Mouse (Mus musculus): ENCODE measurements around the gene Abcc5. TPM values are rescaled to one million over a fixed set of nuclear protein-coding genes. Genes with fewer than 3 reads are reported as not detected.

The Abcc5 gene
- total RNA-seq, 2 experiments from 2014 or later = 182 to 183 TPM

DNA sequence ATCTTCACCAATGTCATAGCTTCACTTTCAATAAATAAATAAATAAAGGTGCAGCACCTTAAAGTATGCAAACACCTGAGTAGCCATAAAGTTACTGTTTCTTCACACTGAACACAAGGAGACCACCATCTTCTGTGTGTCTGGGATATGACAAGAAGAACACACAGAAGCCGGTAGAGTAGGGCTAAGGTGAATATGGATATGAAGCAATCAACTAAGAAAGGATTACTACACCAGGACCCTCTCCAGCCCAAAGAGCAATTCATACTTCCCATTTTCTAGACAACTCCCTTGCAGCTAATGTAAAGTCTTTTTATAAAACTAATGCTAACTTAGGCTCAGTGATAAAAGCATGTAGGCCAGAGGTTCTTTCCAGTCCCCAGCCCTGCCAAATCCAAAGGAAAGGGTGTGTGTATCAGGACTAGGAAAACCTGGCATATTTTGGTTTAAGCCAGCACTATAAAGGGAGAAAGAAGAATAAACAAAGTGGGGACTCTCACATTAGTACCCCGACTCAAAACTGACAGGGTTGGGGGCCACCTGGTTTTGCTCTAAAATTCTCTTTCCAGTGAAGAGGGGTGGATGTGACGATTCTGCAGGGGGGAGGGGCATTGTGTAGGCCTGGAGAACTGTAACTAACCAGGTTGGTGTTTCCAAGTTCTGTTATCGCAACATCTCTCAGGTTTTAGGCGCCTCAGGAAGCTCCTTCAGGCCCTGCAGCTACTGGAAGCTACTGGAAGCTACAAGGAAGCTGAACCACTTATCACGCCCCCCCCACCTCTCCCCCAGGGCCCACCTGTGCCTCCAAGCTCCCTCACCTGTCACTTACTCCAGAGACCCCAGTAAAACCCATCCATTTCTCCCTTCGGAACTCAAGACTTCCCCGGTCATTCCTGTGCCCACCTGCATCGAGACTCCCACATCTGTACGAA lies 1.2 kb downstream of the Abcc5 start:
- intact Hi-C loops (cut with DNase I) = no loop called here
- peak in 1 of 2 experiments; percentile 45 for DNase-seq (ENCODE audit: extremely low spot score in 1 of 2, low spot score in 2 of 2)

DNA sequence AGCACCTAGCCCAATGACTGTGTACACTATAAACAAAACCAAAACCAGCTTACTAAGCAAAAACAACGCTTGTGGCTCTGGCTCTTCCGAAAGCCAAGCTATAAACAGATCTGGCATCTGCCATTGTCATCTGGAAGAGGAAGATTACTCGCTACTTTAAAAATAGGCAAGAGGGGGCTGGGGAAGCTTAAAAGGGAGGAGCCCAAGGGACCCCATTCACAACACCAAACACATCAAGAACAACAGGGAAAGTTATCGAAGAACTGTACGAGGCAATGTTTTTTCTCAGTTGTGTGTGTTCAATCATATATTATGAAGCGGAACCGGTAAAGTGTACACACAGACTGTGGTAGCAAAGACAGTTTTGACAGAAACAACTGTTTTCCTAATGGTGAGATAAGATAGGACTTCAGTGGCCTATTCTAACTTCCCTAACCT lies 1.9 kb downstream of the Abcc5 start:
- intact Hi-C loops (cut with DNase I) = no loop called here
- DNase-seq (ENCODE audit: extremely low spot score in 1 of 2, low spot score in 2 of 2) = no peak

DNA sequence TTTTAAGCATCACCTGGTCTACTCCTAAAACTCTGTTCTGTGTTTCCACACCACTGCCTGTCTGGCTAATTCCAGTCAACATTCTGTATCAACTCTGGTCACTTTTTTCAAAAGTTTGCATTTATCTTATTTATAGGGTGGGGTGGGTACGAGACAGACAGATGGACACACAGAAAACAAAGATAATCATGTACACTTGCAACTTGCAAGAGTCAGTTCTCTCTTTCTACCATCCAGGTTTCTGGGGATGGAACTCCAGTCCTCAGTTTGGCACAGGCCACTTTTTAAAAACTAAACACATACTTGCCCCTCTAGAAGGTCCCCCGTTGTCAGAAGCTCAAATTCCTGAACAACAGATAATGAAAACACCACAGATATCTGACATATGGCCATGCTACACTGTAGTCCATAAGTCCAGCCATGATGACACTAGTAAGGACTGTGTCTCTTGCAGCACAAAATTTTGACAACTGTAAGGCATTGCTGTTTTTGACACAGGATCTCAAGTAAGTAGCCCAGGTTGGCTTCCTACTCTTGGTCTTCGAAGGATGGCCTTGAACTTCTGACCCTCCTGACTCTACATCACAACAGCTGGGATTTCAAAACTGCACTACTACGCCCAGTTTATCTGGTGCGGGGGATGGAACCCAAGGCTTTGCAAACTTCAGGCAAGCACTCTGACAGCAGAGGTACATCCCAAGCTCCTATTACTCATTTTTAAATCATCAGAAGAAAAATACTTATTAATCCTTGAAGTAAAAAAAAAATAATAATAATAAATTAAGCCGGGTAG lies 3.1 kb downstream of the Abcc5 start:
- intact Hi-C loops (cut with DNase I) = no loop called here
- no peak for DNase-seq (ENCODE audit: extremely low spot score in 1 of 2, low spot score in 2 of 2)

DNA sequence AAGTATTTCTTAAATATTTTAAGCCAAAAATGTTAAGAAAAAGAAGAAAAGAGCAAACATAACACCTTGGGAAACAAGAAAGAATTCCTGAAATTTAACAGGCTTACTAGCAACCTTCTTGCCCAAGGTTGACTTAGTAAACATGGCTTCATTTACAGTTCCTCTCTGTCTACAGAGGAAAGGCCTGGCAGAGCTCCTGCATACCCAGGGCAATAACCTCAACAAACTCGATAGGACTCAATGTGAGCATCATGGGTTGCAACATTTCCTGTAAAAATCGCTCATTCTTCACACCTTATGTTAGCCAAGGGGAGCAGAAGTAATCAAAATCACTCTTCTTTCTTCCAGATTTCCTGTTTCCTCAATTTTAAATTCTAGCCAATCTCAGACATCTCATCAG lies 8.1 kb downstream of the Abcc5 start:
- no peak for DNase-seq (ENCODE audit: extremely low spot score in 1 of 2, low spot score in 2 of 2)
- intact Hi-C loops (cut with DNase I) = no loop called here

DNA sequence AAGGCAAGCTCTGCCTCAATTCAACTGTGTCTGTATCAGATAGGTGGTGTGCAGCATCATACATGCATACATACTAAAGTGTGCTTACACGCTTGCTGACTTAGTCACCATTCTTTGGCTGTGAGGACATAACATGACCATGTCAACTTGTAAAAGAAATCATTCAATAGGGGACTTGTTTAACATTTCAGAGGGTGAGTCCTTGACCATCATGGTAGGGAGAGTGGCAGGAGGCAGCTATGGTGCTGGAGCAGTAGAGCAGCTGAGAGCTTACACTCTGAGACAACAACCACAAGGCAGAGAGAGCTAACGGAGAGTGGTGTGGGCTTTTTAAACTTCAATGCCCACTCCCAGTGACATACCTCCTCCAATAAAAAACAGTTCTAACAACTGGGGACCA lies 9.9 kb downstream of the Abcc5 start:
- no peak for DNase-seq (ENCODE audit: extremely low spot score in 1 of 2, low spot score in 2 of 2)
- intact Hi-C loops (cut with DNase I) = no loop called here

DNA sequence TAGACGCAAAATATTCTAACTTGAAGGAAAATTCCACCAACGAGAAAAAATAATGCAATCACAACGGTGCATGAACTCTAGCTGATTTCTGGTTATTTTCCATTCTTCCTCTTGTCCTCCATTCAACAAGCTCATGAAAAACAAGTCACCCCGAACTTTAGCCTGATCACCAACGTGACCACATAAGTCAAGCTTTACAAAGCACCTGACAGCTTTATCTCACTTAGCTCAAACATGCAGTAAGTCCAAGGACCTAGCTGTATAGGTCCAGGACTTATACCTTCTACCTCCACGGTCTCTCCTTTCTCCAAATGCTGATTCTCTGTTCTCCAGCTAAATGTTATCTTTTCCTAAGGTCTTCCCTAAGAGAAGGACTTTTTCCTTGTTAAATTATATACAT lies 10.4 kb downstream of the Abcc5 start:
- DNase-seq (ENCODE audit: extremely low spot score in 1 of 2, low spot score in 2 of 2) = no peak
- intact Hi-C loops (cut with DNase I) = no loop called here

DNA sequence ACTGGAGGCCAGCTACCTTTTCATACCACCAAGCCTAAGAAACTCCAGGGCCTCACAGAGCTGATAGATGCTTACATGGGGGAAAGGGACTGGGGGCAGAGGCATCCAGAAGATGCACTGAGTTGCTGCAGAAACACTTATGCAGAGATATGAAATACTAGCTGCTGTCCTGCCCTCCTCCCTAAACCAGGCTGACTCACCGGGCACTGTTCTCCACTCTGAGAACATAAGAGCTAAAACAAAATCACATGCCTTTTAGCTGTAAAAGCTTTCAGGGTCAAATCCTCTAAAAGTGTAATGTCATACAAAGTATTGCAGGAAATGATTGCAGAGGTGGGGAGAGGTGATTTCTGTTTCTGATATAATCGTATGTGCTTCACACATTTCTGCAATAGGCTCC lies 11.0 kb downstream of the Abcc5 start:
- DNase-seq (ENCODE audit: extremely low spot score in 1 of 2, low spot score in 2 of 2) = no peak
- intact Hi-C loops (cut with DNase I) = no loop called here

DNA sequence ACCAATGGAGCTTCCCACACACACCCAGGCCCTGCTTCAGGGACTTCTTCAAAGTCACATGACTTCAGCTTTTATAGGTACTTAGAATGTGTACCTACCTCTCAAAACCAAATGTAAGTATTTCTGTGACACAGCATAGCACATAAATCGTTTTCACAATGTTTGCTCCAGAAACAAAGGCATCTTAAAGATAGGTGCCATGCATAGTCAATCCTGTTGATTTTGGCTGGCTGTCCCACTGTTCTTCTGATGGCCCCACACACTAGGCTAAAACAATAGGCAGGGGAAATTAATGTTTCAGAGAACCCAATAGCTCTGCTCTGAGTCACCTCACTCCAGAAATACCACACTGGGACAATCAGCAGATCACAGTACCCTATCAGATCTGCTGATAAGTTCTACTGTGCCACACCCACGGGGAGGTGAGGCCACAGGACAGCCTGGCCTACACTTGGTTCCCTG lies 12.3 kb downstream of the Abcc5 start:
- intact Hi-C loops (cut with DNase I) = no loop called here

DNA sequence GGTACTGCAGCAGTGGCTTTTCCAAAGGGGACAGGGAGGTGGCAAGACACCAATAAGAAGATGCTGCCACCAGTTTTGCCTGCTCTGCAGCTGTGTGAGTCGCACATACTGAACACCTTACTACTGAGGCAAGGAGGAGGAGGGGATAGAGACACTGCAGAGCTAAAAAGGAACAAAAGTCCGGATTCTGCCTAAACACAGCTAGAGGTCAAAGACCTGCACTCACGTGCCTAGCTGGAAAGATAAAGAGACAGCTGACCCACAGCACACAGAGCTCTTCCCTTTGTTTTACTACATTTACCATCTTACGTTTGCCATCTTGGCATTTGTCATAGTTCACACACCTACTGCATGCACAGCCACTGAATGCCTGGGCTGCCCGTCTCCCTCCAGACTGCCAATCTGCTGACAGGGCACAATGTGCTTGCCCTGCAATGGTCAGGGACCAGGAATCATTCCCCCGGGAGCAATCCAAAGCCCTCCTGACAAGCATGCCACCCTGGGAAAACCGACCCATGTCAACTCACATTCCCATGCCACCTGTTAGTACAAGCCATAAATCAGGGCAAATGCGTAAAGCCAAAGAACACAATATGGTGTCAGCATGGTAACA lies 14.1 kb downstream of the Abcc5 start:
- intact Hi-C loops (cut with DNase I) = no loop called here
- DNase-seq (ENCODE audit: extremely low spot score in 1 of 2, low spot score in 2 of 2) = no peak

More for the DNA sequence above, 12.3 kb downstream of the Abcc5 start:
- DNase-seq (ENCODE audit: extremely low spot score in 1 of 2, low spot score in 2 of 2) = no peak

DNA sequence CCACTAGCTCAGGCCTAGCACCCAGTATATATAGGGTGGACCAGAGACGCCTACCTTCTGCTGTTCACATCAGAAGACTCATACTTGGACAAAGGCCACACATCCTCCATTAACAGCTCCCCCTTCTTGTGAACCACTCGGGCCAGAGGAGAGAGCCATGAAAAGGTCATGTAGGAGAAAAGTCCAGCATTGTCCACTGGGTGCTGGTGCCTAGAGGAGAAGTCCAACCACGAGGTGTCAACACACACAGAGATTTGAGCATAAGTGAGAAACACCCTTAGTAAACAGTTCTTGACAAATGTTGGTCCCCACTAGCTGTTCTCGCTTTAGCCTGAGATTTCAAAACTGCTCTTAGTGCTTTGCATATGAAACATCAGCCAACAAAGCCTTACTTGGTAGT lies 20.9 kb downstream of the Abcc5 start:
- intact Hi-C loops (cut with DNase I) = no loop called here
- DNase-seq (ENCODE audit: extremely low spot score in 1 of 2, low spot score in 2 of 2) = no peak

DNA sequence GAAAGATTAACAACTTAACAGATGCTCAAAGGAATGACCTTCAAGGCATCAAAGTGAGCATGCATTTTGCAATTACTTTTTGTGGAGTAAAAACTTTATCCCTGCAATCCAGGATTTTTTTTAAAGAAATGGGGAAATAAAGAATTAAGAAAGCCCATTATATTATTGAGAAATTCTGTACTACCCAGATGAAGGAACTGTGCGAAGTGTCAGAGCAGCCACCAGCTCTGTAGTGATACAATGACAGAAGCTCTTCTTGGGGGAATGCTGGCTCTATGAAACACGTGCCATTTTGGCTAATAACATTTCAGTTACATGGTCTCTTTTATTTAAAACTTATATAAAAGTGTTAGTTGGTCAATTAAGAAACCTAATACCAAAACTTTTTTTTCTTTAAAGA lies 22.9 kb downstream of the Abcc5 start:
- DNase-seq (ENCODE audit: extremely low spot score in 1 of 2, low spot score in 2 of 2) = no peak
- intact Hi-C loops (cut with DNase I) = no loop called here

DNA sequence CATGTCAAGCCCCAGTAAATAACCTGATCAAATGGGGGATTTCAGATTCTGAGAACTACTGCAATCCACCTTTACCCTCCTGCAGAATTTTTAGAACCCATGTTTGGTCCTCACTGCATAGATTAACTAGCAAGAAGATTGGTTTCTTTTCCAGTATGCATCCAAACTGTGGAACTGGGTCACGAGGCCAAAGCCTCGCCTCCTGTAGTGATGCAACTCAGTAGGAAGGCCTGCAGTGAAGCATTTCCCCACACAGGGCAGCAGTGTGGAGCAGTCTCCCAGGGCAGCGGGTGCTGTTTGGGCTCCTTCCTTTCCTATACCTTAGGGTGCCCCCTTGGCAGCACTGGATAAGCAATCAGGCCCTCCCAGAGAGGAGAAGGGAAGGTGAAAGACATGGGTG lies 24.6 kb downstream of the Abcc5 start:
- intact Hi-C loops (cut with DNase I) = no loop called here
- no peak for DNase-seq (ENCODE audit: extremely low spot score in 1 of 2, low spot score in 2 of 2)

DNA sequence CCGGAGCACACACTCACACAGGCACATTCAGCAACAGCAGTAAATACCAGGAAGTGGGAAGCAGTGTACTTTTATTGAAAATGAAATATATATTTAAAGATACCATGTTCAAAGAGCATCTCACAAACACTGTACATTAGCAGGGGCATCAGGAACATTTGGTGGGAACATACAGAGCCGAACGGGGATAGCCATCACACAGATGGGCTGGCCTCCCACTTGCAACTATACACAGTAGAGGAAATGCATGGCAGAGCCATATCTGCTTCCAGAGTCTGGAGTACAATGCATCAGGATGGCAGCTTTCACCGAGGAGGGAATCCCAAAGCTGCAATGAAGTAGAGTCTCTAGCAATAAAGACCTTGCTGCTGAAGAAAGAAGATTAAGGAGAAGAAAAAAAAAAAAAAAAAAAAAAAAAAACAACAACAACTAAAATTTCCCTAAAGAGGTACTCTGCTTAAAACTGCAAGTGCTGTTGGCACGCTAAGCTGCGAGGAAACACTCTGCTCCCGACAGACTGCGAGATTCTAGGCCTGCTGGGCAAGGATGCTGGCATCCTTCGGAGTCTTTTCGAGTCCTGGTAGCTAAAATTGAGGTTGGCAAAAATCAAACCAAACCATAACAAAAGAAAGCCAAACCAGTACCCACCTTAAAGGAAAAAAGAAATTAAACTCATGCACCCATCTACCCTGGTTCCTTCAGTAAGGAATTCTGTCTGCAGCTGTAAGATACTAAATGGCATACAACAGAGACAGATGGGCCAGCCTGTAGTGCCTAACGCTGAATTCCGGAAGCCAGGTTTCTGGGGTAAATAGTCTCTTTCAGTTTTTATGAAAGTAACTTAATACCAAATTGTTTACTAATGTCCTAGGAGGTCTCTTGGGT lies 25.2 kb downstream of the Abcc5 start:
- peak in 1 of 2 experiments; percentile 21 for DNase-seq (ENCODE audit: extremely low spot score in 1 of 2, low spot score in 2 of 2)
- intact Hi-C loops (cut with DNase I) = no loop called here

DNA sequence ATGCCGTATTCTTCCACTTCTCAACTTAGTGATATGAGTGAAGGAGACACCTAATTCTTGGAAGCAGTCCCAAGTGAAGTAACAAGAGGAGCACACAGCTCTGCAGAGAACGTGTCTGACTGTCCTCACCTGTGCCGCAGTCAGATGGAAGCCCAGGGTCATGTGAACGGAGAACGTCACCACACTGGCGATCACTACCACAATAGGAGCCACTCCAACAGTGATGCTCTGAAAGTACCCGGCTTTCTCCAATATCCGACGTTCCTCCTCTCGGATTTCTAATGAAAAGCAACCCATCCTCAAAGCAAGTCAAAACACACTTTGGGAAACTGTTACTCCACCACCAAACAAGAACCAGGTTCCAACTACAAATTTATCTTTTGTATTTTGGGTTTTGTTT lies 29.3 kb downstream of the Abcc5 start:
- DNase-seq (ENCODE audit: extremely low spot score in 1 of 2, low spot score in 2 of 2) = no peak
- intact Hi-C loops (cut with DNase I) = no loop called here

DNA sequence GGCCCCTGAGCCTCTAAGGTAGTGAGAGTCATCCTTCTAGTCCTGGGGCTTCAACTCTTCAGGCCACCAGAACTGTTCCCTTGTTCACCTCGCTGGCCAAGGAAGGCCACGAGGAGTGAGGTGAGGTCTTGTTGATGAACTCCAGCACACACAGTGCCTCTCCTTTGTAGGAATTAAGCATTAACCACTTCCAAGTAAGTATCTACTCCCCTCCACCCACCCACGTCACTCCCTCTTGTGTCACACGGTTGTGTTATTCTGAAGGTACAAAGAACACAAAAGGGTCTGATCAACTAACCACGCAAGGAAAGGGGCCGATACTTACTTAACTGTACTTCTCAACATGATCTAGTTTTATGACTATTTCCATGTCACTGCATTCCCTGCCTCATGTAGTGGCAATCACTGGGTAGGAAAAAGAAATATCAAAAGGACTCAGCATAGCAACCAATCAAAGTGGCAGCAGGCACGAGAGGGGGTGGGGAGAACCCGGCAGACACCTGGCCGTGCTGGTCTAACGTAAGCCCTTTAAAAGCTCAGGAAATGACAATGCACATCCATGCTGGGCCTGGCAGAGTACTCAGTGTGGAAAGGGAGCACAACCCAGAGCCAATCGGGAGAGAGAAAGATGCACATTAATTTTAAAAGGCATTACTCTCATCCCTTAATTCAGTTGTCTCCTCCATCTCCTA lies 30.8 kb downstream of the Abcc5 start:
- no peak for DNase-seq (ENCODE audit: extremely low spot score in 1 of 2, low spot score in 2 of 2)
- intact Hi-C loops (cut with DNase I) = no loop called here

DNA sequence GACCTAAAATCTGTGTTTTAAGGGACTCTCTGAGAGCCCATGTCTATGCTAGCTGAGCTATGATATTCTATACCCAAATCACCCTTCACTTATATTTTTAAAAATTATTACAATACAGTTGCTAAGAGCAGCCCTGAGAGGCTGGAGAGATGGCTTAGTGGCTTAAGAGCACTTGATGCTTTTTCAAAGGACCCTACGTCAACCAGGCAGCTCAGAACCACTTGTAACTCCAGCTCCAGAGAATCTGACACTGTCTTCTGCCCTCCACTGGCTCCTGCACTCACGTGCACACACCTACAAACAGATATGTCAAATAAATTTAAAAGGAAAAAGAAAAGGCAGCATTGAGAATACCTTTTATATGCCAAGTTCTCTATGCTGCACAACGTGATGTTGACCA lies 34.4 kb downstream of the Abcc5 start:
- DNase-seq (ENCODE audit: extremely low spot score in 1 of 2, low spot score in 2 of 2) = no peak
- intact Hi-C loops (cut with DNase I) = no loop called here

DNA sequence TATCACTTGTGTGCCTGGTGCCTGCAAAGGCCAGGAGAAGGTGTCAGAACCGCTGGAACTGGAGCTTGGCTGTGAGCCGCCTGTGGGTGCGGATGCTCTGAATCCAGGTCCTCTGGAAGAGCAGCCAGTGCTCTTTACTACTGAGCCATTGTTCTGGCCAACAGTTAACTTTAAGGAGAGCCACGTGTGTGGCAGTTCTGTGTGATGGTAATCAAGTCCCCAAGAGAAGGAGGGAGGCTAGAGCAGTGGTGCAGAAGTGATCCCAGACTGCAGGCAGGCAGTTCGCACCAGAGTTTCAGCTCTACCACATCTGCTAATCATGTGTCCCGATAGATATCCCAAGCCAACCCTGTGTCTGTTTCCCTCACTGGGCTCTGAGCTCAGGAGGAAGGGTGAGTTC lies 36.0 kb downstream of the Abcc5 start:
- no peak for DNase-seq (ENCODE audit: extremely low spot score in 1 of 2, low spot score in 2 of 2)
- intact Hi-C loops (cut with DNase I) = no loop called here

DNA sequence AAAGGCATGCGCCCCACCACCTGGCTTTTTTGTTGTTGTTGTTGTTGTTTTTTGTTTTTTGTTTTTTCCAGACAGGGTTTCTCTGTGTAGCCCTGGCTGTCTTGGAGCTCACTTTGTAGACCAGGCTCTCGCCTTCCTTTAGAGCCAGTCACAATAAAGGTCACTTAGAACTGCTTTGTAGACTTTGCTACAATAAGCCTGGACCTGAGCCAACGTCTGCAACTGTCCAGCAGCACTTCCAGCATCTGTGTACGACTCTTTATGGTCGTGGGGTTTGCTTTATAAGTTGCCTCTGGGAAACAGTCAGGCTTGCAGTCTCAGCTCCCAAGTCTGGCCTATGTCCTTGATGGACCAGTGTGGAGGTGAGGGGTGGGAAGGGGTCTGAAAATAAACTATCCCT lies 45.2 kb downstream of the Abcc5 start:
- intact Hi-C loops (cut with DNase I) = no loop called here
- DNase-seq (ENCODE audit: extremely low spot score in 1 of 2, low spot score in 2 of 2) = no peak
